Mouse (Mus musculus): ENCODE measurements around the gene Hfe2. TPM values are rescaled to one million over a fixed set of nuclear protein-coding genes. Genes with fewer than 3 reads are reported as not detected.

Hfe2 gene
- polyA plus RNA-seq, 1 experiment from 2014 or later, result 0.13 TPM

DNA sequence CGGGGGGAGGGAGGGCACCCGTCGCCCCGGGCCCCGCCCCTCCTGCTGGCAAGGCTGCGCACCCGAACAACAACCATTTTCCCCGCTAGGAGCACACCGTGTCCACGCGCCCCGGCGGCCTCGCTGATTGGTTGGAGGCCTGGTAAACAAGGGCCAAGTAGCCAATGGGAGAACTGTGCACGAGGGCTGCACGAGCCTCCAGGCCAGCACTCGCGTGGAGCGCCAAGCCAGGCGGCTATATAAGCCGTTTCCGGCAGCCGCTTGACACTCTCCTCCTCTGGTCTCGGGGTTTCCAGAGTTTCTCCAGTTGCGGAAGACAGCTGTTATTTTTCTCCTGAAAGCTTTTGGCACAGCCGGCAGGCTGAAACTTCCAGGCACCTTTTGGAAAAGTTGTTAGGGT, 32.7 kb downstream of the Hfe2 start, which contains the start of gene Txnip:
TSS of gene Txnip (plus strand) at position 264 of the 400 bp plus-strand sequence.
- peak; percentile 100 for DNase-seq (ENCODE audit: low spot score)

DNA sequence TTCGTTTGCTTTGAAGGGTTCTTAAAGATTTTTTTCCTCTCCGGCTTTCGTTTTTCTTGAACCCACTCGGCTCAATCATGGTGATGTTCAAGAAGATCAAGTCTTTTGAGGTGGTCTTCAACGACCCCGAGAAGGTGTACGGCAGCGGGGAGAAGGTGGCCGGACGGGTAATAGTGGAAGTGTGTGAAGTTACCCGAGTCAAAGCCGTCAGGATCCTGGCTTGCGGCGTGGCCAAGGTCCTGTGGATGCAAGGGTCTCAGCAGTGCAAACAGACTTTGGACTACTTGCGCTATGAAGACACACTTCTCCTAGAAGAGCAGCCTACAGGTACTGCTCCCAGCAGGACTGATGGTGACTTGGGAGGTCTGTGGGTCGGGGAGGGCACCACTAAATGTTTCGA, 33.2 kb downstream of the Hfe2 start:
- DNase-seq (ENCODE audit: low spot score), result no peak

DNA sequence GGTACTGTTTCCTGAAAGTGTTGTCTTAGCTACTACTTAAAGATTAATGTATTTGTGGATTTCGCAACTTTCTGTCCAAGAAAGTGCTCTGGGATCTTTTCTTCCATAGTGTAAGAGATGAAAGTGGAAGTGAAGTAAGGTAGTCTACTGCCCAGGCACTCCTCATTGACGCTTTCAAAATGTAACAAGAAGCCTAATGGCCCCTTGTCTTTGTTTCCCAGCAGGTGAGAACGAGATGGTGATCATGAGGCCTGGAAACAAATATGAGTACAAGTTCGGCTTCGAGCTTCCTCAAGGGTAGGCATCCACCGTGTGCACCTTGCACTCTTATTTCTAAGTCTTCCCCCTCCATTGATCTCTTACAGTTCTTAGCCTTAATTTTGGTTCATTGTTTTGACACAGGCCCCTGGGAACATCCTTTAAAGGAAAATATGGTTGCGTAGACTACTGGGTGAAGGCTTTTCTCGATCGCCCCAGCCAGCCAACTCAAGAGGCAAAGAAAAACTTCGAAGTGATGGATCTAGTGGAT, 33.8 kb downstream of the Hfe2 start:
- peak; percentile 44 for DNase-seq (ENCODE audit: low spot score)

DNA sequence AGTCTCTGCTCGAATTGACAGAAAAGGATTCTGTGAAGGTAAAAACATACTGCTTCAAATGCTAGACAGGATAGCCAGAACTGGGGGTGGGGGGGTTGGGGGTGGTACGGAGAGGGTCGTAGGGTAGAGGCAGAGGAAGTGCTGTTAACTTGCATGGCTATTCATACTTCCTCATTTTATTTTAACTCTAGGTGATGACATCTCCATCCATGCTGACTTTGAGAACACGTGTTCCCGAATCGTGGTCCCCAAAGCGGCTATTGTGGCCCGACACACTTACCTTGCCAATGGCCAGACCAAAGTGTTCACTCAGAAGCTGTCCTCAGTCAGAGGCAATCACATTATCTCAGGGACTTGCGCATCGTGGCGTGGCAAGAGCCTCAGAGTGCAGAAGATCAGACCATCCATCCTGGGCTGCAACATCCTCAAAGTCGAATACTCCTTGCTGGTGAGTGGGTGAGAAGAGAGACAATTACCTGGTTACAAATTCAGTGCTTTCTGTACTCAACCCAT, 34.5 kb downstream of the Hfe2 start:
- DNase-seq (ENCODE audit: low spot score), result no peak

DNA sequence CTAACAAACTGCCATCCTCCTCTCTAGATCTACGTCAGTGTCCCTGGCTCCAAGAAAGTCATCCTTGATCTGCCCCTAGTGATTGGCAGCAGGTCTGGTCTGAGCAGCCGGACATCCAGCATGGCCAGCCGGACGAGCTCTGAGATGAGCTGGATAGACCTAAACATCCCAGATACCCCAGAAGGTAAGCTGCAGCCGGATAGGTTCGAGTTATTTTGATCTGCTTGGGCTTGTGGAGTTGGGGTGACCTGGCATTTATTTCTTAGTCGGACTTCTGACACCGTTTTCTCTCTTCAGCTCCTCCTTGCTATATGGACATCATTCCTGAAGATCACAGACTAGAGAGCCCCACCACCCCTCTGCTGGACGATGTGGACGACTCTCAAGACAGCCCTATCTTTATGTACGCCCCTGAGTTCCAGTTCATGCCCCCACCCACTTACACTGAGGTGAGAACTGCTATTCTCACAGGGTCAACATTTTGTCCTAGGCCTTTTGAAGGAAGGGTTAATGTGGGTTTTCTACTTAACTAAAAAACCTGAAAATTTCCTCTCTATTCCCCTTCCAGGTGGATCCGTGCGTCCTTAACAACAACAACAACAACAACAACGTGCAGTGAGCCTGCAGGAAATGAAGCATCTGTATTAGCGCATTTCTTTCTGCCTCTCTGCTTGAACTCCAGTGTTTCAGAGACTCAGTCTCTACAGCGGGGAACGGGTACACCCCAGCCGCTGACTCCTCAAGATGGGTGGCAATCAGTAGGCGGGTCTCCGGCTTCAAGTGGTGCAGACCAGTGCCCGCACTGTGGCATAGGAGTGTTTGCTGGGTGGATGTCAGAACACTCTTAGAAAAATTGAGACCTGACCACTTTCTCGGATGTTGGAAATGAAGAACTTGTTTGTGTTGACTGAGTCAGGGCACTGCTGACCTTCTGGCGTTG, 35.2 kb downstream of the Hfe2 start:
- DNase-seq (ENCODE audit: low spot score), result no peak

DNA sequence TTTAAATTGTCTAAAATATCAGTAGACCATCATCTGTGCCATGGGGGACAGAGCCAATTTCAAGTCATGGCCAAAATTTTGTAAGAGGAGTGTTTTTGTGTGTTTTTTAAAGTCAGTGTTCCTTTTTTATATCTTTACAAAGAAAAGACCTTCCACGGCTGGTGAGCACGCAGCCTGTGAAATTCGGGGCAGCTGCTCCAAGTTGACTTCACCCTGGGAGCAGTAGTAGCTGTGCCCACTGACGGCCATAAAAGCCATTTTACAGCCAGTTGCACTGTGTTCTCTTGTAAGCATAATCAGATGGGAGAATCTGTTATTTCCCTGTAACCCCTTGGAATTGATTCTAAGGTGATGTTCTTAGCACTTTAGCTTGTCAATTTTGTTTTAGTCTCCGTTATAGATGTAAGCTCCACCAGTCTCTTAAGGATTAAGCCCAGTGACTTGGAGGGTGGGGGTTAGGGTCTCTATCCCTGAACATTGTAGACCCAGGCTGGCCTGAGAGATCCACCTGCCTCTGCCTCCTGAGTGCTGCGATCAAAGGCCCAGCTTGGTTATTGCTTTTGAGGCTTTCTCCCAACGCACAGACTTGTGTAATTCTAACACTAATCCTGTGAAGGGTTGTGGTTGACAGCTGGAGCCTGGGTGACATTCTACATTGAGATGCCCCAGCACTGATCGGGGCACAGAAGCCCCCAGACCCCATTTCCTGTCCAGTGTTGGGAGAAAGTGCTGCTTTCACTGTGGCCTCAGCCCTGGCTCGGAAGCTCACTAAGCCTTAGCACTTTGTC, 36.1 kb downstream of the Hfe2 start:
- DNase-seq (ENCODE audit: low spot score), result no peak

DNA sequence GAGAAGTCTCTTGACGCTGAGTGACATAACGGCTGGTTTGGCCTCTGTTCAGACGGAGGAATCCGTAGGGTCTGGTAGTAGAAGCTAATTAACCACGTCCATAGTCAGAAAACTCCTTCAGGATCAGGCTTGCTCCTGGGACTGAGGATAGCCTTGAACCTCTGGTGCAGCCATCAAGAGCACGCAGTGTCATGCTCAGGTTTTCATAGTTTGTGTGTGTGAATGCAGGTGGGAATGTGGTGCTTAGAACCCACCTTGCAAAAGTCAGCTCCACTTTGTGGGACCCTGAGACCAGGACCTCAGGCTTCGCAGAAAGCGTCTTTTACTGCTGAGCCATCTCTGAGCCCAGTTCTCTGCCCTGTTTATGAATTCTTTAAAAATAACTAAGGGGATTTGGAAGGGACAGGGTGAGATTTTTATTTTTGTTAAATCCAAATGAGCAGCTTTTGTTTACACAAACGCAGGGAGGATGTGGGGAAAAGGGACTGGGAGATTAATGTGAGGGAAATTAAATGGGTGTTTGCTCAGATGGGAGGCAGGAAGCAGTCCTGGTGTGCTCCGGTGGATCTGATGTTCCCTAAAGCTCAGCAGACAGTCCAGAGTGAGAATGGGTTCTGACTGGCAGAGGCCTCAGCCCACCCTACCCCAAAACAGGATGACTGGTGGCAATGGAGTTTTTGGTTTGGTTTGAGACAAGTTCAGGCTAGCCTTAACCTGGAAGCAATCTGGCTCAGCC, 37.1 kb downstream of the Hfe2 start:
- DNase-seq (ENCODE audit: low spot score), result no peak

DNA sequence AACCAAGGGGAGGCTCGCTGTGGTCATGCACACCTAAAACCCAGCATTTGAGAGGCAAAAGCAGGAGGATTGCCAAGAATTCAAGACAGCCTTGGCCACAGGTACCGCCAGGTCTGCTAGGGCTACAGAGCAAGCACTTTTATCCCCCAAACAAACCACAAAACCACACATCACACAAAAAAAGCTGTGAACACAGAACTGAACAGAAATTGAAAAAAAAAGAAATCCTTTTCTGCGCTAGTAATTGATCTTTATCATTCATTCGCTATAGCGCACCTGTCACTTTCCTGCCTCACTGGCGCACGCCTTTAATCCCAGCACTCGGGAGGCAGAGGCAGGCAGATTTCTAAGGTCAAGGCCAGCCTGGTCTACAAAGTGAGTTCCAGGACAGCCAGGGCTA, 38.3 kb downstream of the Hfe2 start:
- peak; percentile 33 for DNase-seq (ENCODE audit: low spot score)

DNA sequence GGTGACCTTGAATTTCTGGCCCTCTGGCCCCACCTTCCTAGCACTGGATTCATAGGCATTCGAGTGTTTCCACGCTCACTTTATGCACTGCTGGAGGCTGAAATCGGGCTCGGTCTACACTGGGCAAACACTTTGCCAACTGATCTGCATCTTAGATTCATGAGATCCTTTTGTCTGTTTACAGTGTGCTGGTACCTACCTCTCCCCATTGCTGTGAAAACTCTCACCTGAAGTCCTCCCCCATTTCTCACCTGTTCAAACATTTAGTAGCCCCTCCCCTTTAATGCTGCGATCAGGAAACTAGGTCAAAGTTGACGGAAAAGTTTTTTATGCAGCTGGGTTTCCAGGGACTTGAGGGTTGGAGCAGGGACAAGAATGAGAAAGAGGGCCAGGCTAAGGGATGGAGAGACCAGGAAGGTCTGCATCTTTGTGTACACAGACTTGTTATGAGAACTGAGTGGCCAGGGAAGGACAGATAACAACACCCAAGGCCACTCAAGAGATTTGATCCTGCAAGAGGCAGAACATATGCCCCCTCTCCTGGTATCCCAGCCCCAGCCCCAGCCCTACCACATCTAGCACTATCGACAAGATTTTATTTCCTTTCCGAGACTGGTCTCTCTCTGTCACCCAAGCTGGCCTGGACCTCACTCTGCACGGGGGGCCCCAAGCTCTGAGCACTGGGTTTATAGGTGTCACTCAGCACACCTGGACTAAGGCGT, 39.1 kb downstream of the Hfe2 start:
- DNase-seq (ENCODE audit: low spot score), result no peak

DNA sequence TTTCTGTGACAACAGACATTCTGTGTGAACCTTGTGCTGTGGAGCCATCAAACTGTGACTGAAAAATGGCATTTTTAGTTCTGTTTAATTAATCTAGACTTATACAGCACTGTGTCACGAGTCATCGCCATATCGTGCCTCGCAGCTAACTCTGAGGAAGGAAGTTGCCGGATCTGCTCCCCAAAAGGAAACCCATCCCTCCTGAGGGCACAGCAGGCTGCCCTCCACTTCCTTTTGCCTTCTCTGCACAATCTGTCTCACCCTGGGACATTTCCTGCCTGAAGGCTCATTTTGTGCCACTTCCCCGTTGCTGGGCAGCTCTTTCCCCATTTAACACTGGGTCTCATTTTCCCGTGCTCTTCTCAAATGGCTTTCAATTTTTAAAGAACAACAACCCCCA, 39.7 kb downstream of the Hfe2 start:
- DNase-seq (ENCODE audit: low spot score), result peak; percentile 62

DNA sequence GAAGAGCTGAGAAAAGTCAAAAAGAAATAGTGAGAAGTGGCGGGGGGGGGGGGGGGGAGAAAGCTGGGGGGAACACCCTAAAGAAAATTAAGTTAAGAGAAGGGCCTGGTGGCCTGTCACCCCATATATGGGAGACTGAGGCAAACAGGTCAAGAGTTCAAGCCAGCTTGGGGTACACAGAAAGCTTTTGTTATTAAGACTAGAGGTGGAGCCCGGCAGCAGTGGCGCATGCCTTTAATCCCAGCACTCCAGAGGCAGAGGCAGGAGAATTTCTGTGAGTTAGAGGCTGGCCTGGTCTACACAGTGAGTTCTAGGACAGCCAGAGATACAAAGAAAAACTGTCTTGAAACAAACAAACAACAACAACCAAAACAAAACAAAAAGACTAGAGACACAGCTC, 40.1 kb downstream of the Hfe2 start:
- no peak for DNase-seq (ENCODE audit: low spot score)

DNA sequence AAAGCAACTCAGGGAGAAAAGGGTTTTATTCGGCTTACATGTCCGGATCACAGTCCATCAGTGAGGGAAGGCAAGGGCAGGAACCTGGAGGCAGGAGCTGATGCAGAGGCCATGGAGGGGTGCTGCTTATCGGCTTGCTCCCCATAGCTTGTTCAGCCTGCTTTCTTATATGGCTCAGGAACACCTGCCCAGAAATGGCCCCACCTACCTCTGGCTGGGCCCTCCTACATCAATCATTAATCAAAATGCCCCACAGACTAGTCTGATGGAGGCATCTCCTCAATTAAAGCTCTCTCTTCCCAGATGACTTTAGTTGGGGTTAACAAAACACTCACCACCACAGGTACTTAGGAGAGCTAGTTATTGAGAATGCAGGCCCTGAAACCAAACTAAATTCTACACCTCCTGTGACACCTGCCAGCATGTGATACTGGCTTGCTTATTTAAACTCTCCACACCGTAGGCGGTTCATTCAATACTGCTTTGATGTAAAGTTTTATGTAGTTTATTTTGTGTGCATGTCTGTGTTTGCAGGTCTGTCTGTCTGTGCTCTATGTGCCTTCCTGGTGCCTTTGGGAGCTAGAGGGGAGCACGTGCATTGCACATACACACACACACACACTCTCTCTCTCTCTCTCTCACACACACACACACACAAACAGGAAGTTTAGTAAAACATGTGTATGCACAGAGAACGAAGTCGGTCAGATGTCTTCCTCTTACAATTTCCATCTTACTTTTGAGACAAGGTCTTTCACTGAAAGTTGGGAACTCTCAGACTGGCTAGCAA, 41.9 kb downstream of the Hfe2 start:
- DNase-seq (ENCODE audit: low spot score), result peak; percentile 60

DNA sequence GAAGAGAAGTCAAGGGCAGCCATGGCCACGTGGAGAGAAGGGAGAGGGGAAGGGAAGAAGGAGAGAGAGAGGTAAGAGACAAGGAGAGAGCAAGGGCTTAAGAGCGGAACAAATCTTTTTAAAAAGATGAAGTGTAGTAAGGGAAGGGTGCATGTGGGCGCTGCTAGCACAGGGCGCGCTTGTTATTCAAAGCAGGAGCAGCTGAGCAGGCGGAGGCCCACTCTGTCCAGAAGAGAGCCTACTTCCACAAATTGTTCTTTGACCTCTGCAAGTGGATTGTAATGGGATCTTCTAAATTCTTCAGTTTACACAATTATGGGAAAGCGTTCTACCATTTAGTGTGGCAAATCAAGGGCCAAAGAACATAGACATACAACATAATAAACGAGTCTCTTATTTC, 43.6 kb downstream of the Hfe2 start:
- no peak for DNase-seq (ENCODE audit: low spot score)

DNA sequence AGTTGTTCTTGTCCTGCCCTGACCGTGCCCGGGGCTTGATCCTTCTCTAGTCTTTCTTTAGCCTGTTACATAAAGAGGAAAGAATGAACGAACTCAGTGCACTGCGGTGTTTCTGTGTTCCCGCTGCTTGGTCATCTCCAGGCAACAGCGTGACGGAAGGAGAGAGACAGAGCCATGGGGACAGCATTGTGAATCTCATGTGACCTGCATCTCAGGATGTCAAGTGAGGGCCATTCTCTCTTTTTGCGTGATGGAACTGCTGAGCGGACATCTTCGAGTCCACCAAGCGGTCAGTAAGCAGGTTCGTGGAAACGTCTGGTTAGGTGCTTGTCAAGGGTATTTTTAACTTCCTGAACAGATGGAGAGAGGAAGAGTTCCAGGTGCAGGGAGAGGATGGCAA, 44.5 kb downstream of the Hfe2 start:
- DNase-seq (ENCODE audit: low spot score), result no peak

DNA sequence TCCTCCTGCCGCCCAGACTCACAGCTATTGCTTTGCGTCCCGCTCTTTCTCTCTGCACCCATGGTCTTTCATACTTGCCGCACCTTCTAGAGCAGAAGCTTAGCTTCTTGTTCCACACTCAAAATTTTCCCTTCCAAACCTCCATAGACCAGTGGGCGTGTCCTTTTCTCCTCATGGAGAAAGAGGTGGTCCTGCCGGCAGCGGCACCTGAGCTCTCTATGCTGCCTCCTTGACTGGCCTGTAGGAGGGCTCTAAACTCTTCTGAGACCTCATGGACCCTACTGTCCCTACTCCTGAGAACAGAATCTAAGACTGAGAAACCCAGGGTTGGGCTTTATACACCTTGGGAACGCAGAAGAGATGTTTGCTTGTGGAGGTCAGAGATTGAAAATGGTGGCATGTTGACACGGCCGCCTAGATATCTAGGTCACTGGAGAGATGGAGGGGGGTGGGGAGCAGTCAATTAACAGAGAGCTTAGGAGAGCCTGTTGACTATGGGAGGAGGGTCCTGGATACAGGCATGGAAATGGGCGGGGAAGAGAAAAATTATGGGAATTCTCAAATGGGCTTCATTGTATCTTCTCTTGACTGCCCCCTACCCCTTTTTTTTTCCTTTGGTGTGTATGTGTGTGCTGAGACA, 45.1 kb downstream of the Hfe2 start:
- DNase-seq (ENCODE audit: low spot score), result no peak

DNA sequence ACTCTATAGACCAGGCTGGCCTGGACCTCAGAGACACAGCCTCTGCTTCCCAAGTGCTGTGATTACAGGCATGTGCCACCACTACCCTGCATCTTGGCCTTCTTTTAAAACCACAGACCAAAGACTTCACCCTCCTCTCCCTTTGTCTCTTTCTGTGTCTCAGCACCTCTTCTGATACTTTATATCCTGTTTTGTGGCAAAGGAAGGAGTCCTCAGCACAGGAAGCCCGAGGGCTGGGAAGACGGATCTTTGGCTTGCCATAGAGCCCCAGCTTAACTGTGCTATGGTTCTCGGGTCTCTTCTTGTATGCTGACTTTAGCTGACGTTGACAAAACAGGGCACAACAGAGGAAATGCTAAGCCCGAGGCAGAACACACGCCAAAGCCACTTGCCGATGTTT, 45.7 kb downstream of the Hfe2 start:
- peak; percentile 28 for DNase-seq (ENCODE audit: low spot score)

DNA sequence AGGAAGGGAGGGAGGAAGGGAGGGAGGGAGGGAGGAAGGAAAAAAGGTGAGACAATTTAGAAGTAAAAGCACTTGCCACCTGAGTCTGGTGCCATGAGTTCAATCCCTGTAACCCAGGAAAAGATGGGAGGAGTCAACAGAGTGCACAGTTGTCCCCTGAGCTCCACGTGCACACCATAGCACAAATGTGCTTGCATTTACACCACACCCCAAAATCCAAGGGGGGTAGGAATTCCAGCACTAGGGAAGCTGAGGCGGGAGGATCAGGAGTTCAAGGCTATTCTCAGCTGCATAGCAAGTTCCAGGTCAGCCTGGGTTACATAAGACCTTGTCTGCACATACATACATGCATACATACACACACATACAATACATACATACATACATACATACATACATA, 46.4 kb downstream of the Hfe2 start:
- DNase-seq (ENCODE audit: low spot score), result no peak

DNA sequence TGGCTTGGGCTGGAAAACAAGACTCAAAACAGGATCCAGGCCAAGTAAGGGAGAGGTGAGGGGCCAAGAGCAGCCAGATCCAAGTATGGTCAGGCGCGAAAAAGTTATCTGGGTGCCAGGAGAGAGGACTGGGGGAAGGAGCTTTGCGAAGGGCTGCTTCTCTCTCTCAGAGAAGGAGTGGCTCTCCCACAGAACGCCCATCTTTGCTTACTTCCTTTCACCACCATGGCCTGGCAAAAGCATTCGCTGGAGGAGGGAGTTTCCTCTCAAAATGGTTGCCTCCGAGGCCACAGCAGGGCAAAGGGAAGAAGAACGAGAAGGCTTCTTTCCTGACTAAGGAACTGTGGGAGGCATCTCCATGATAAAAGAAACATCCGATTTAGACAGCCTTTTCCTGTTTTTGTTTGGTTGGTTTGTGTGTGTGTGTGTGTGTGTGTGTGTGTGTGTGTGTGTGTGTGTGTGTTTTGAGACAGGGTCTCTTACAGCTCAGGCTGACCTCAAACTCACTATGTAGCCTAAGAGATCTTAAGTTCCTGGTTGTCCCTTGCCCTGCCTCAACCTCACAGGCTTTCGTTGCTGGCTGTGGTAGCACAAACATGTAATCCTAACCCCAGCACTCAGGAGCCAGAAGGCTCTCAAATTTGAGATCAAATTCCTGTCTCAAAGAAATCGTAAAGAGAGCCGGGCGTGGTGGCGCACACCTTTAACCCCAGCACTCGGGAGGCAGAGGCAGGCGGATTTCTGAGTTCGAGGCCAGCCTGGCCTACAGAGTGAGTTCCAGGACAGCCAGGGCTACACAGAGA, 47.1 kb downstream of the Hfe2 start:
- no peak for DNase-seq (ENCODE audit: low spot score)
